In genomic region chr12:108865007-108865494, GRCm38 (mm10) we compare ENCODE assay signal across 16 mouse cellular contexts. TPM values are rescaled to one million over a fixed set of nuclear protein-coding genes. Genes with fewer than 3 reads are reported as not detected.
DNase-seq lines count a peak whose midpoint lies in the region; ATAC-seq and TF ChIP-seq lines count a peak whose summit lies in the region.
"Had no signal": no experiment of that assay in that cellular context is flagged by ENCODE, and none has a peak within 500 bp of the region (broad histone marks: within the 10 kb centered on the region; RNA-seq: fewer than 3 reads in every experiment).

No protein-coding gene starts in this region.

- DNase-seq in gastrocnemius, adult 2 months, result no peak
- no peak for DNase-seq in gastrocnemius, postnatal 25 days
- DNase-seq in kidney, postnatal 0 days (ENCODE audit: low spot score), result peak; percentile 15
- DNase-seq in kidney, adult 11 months, result no peak
- DNase-seq in urinary bladder, postnatal 25 days (ENCODE audit: low spot score), result no peak
- DNase-seq in hindbrain, embryonic 14.5 days (ENCODE audit: low spot score), result no peak
- DNase-seq: adrenal gland, postnatal 10 days; forebrain, postnatal 0 days; gastrocnemius, postnatal 14 days; liver, embryonic 13.5 days; right cerebral cortex, postnatal 4 days had no signal

- 73% methylated on average over 6 of the region's 6 CpGs for WGBS in kidney, postnatal 0 days
- 57% methylated on average over 6 of the region's 6 CpGs for WGBS in lung, embryonic 15.5 days
- WGBS in stomach, embryonic 15.5 days, result 60% methylated on average over 6 of the region's 6 CpGs
- WGBS in hindbrain, embryonic 14.5 days, result 93% methylated on average over 6 of the region's 6 CpGs

- H3K27me3 ChIP-seq in kidney, postnatal 0 days (ENCODE audit: insufficient read depth, low read length), result no peaks in the 10 kb centered on the region
- no peaks in the 10 kb centered on the region for H3K27me3 ChIP-seq in lung, embryonic 15.5 days
- no peaks in the 10 kb centered on the region for H3K27me3 ChIP-seq in stomach, embryonic 15.5 days (replicated peaks)
- no peaks in the 10 kb centered on the region for H3K27me3 ChIP-seq in hindbrain, embryonic 14.5 days (ENCODE audit: control insufficient read depth, insufficient read depth, low read length)
- H3K27me3 ChIP-seq: embryonic facial prominence, embryonic 15.5 days; liver, embryonic 13.5 days had no signal

- TF ChIP-seq CTCF in gastrocnemius, adult 2 months (IDR thresholded peaks at IDR 0.05), result no peak
- TF ChIP-seq CTCF in kidney, postnatal 0 days (IDR thresholded peaks at IDR 0.05; ENCODE audit: low read depth), result no peak

- H3K4me2 ChIP-seq in kidney, postnatal 0 days (ENCODE audit: low read length), result no peak overlapping the region
- no peak overlapping the region for H3K4me2 ChIP-seq in lung, embryonic 15.5 days
- H3K4me2 ChIP-seq in stomach, embryonic 15.5 days, result no peak overlapping the region
- no peak overlapping the region for H3K4me2 ChIP-seq in hindbrain, embryonic 14.5 days (replicated peaks)
- H3K4me2 ChIP-seq: embryonic facial prominence, embryonic 15.5 days; liver, embryonic 13.5 days had no signal

- intact Hi-C loops in gastrocnemius, adult 2 months (cut with DNase I), result no loop called here

- H3K9ac ChIP-seq in kidney, postnatal 0 days (ENCODE audit: low read depth, low read length), result no peak overlapping the region
- no peak overlapping the region for H3K9ac ChIP-seq in lung, embryonic 15.5 days
- H3K9ac ChIP-seq in stomach, embryonic 15.5 days, result no peak overlapping the region
- no peak overlapping the region for H3K9ac ChIP-seq in hindbrain, embryonic 14.5 days
- H3K9ac ChIP-seq: embryonic facial prominence, embryonic 15.5 days; forebrain, postnatal 0 days; liver, embryonic 13.5 days had no signal

- peak overlapping the region; percentile 73 for H3K27ac ChIP-seq in gastrocnemius, adult 2 months
- no peak overlapping the region for H3K27ac ChIP-seq in kidney, postnatal 0 days
- peak overlapping the region; percentile 32 for H3K27ac ChIP-seq in lung, embryonic 15.5 days
- H3K27ac ChIP-seq in stomach, embryonic 15.5 days, result peak overlapping the region; percentile 63
- no peak overlapping the region for H3K27ac ChIP-seq in hindbrain, embryonic 14.5 days
- H3K27ac ChIP-seq: embryonic facial prominence, embryonic 15.5 days; layer of hippocampus, adult 2 months had no signal

- peaks cover 55% of the 10 kb centered on the region for H3K36me3 ChIP-seq in kidney, postnatal 0 days (ENCODE audit: insufficient read depth, low read length)
- peaks cover 77% of the 10 kb centered on the region for H3K36me3 ChIP-seq in lung, embryonic 15.5 days
- H3K36me3 ChIP-seq in stomach, embryonic 15.5 days, result peaks cover 61% of the 10 kb centered on the region
- peaks cover 97% of the 10 kb centered on the region for H3K36me3 ChIP-seq in hindbrain, embryonic 14.5 days (replicated peaks; ENCODE audit: control insufficient read depth, insufficient read depth)

- H3K4me3 ChIP-seq in gastrocnemius, adult 2 months, result peak overlapping the region; percentile 15; the same call in 1 of the 2 replicates
- no peak overlapping the region for H3K4me3 ChIP-seq in kidney, postnatal 0 days (replicated peaks; ENCODE audit: low read depth, low read length)
- no peak overlapping the region for H3K4me3 ChIP-seq in lung, embryonic 15.5 days
- H3K4me3 ChIP-seq in stomach, embryonic 15.5 days (replicated peaks), result no peak overlapping the region
- no peak overlapping the region for H3K4me3 ChIP-seq in hindbrain, embryonic 14.5 days (replicated peaks; ENCODE audit: low read length)
- H3K4me3 ChIP-seq: embryonic facial prominence, embryonic 15.5 days; layer of hippocampus, adult 2 months; liver, embryonic 13.5 days had no signal

- H3K4me1 ChIP-seq in kidney, postnatal 0 days (replicated peaks; ENCODE audit: insufficient read depth, low read length), result no peaks in the 10 kb centered on the region
- peaks cover 5% of the 10 kb centered on the region; the same call in 1 of the 2 replicates for H3K4me1 ChIP-seq in lung, embryonic 15.5 days
- H3K4me1 ChIP-seq in stomach, embryonic 15.5 days, result 0 out of 2 replicates have a peak, but pooled peaks cover 3% of the 10 kb centered on the region
- no peaks in the 10 kb centered on the region for H3K4me1 ChIP-seq in hindbrain, embryonic 14.5 days (replicated peaks; ENCODE audit: control insufficient read depth, insufficient read depth, low read length)
- H3K4me1 ChIP-seq: embryonic facial prominence, embryonic 15.5 days; liver, embryonic 13.5 days had no signal

- no peak for ATAC-seq in kidney, postnatal 0 days (replicated peaks; ENCODE audit: low FRiP score, low read depth)
- peak; percentile 46; the same call in 1 of the 2 replicates for ATAC-seq in lung, embryonic 15.5 days (ENCODE audit: borderline replicate concordance, extremely low read depth, low FRiP score, low TSS enrichment)
- ATAC-seq in stomach, embryonic 15.5 days (ENCODE audit: insufficient read depth, low FRiP score, low read depth), result peak; percentile 51; the same call in 1 of the 2 replicates
- no peak for ATAC-seq in hindbrain, embryonic 14.5 days (ENCODE audit: low FRiP score)
- ATAC-seq: forebrain, postnatal 0 days; hindbrain, embryonic 16.5 days had no signal

- no peaks in the 10 kb centered on the region for H3K9me3 ChIP-seq in kidney, postnatal 0 days (replicated peaks; ENCODE audit: low read length)
- H3K9me3 ChIP-seq in lung, embryonic 15.5 days, result no peaks in the 10 kb centered on the region
- H3K9me3 ChIP-seq in stomach, embryonic 15.5 days, result no peaks in the 10 kb centered on the region
- no peaks in the 10 kb centered on the region for H3K9me3 ChIP-seq in hindbrain, embryonic 14.5 days (ENCODE audit: control insufficient read depth, low read length)
- H3K9me3 ChIP-seq: embryonic facial prominence, embryonic 15.5 days; liver, embryonic 13.5 days had no signal

RNA-seq across cellular contexts. Expression of gene Wdr25, which starts 28.4 kb away (rescaled TPM):
- total RNA-seq in gastrocnemius, adult 2 months (2021), result 1 to 10 TPM; 2.5 to 5.3 TPM
- total RNA-seq in gastrocnemius, postnatal 25 days (2021), result 1 to 10 TPM; 3.1 to 4.8 TPM
- 5.3 and 6.6 TPM in 2 replicates for polyA plus RNA-seq in kidney, postnatal 0 days (2015; fragmentation: Nextera tagmentation; extraction: Ambion mirVana)
- polyA plus RNA-seq in lung, embryonic 15.5 days (2015; fragmentation: Nextera tagmentation; extraction: Ambion mirVana), result 9.8 and 9.9 TPM in 2 replicates
- polyA plus RNA-seq in stomach, embryonic 15.5 days (2015; fragmentation: Nextera tagmentation; extraction: Ambion mirVana), result 8.3 and 9.6 TPM in 2 replicates
- polyA plus RNA-seq in hindbrain, embryonic 14.5 days (2014; fragmentation: Nextera tagmentation; extraction: Ambion mirVana), result 1.8 and 4.0 TPM in 2 replicates

RNA-seq across cellular contexts. Expression of gene Wars, which starts 28.9 kb away (rescaled TPM):
- 10 to 100 TPM; 28.4 to 29.1 TPM for total RNA-seq in gastrocnemius, adult 2 months (2021)
- 10 to 100 TPM; 23.4 to 27.2 TPM for total RNA-seq in gastrocnemius, postnatal 25 days (2021)
- polyA plus RNA-seq in kidney, postnatal 0 days (2015; fragmentation: Nextera tagmentation; extraction: Ambion mirVana), result 67.3 and 72.7 TPM in 2 replicates
- polyA plus RNA-seq in lung, embryonic 15.5 days (2015; fragmentation: Nextera tagmentation; extraction: Ambion mirVana), result 80.8 and 84.0 TPM in 2 replicates
- polyA plus RNA-seq in stomach, embryonic 15.5 days (2015; fragmentation: Nextera tagmentation; extraction: Ambion mirVana), result 91.1 and 96.6 TPM in 2 replicates
- 101 and 111 TPM in 2 replicates for polyA plus RNA-seq in hindbrain, embryonic 14.5 days (2014; fragmentation: Nextera tagmentation; extraction: Ambion mirVana)

RNA-seq across cellular contexts. Expression of gene Slc25a47, which starts 29.2 kb away (rescaled TPM):
- total RNA-seq in gastrocnemius, adult 2 months (2021), result 1 to 10 TPM; 7.7 to 8.8 TPM
- total RNA-seq in gastrocnemius, postnatal 25 days (2021), result 1 to 10 TPM; 5.8 to 6.3 TPM
- 7.1 and 7.6 TPM in 2 replicates for polyA plus RNA-seq in kidney, postnatal 0 days (2015; fragmentation: Nextera tagmentation; extraction: Ambion mirVana)
- 9.7 and 10.1 TPM in 2 replicates for polyA plus RNA-seq in lung, embryonic 15.5 days (2015; fragmentation: Nextera tagmentation; extraction: Ambion mirVana)
- 8.9 and 9.8 TPM in 2 replicates for polyA plus RNA-seq in stomach, embryonic 15.5 days (2015; fragmentation: Nextera tagmentation; extraction: Ambion mirVana)
- 7.2 and 7.9 TPM in 2 replicates for polyA plus RNA-seq in hindbrain, embryonic 14.5 days (2014; fragmentation: Nextera tagmentation; extraction: Ambion mirVana)

RNA-seq across cellular contexts. Expression of gene Slc25a29, which starts 29.4 kb away (rescaled TPM):
- total RNA-seq in gastrocnemius, adult 2 months (2021), result 10 to 100 TPM; 11.9 to 12.1 TPM
- total RNA-seq in gastrocnemius, postnatal 25 days (2021), result 1 to 10 TPM; 6.4 to 9.2 TPM
- polyA plus RNA-seq in kidney, postnatal 0 days (2015; fragmentation: Nextera tagmentation; extraction: Ambion mirVana), result 6.4 and 6.6 TPM in 2 replicates
- polyA plus RNA-seq in lung, embryonic 15.5 days (2015; fragmentation: Nextera tagmentation; extraction: Ambion mirVana), result 8.0 and 8.6 TPM in 2 replicates
- polyA plus RNA-seq in stomach, embryonic 15.5 days (2015; fragmentation: Nextera tagmentation; extraction: Ambion mirVana), result 7.2 and 8.3 TPM in 2 replicates
- 18.6 and 19.7 TPM in 2 replicates for polyA plus RNA-seq in hindbrain, embryonic 14.5 days (2014; fragmentation: Nextera tagmentation; extraction: Ambion mirVana)

Comparison
In these comparisons a context has a peak if more than half of its experiments do, and no peak if none do; other contexts are left out.
1. H3K27ac ChIP-seq: peak in gastrocnemius, adult 2 months (single experiment), lung, embryonic 15.5 days (single experiment) and stomach, embryonic 15.5 days (single experiment); none in kidney, postnatal 0 days (single experiment) and hindbrain, embryonic 14.5 days (single experiment).
2. ATAC-seq: peak in lung, embryonic 15.5 days (single experiment) and stomach, embryonic 15.5 days (single experiment); none in kidney, postnatal 0 days (single experiment) and hindbrain, embryonic 14.5 days (single experiment).